ENCODE assay signal across 9 mouse cellular contexts in the genomic region with DNA sequence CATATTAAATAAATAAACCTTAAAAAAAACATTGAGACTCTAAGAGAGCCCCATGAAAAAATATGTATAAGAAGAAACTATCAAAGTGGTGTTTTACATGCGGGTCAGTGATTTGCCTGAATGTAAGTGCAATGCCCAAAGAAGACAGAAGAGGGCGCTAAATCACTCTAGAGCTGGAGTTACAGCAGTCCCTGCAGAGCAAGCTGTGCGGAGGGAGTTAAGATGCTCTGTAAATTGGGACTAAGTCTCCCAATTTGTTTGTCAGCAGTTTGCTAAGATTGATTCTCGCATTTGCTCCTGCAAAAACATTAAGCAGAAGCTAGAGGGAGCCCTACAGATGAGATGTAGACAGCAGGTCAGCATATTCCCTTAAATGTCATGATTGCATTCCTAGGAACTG. TPM values are rescaled to one million over a fixed set of nuclear protein-coding genes. Genes with fewer than 3 reads are reported as not detected.
DNase-seq lines count a peak whose midpoint lies in the region; ATAC-seq and TF ChIP-seq lines count a peak whose summit lies in the region.
"Had no signal": no experiment of that assay in that cellular context is flagged by ENCODE, and none has a peak within 500 bp of the region (broad histone marks: within the 10 kb centered on the region; RNA-seq: fewer than 3 reads in every experiment).

No protein-coding gene starts in this region.

- H3K4me1 ChIP-seq in kidney, adult 2 months (ENCODE audit: control insufficient read depth, insufficient read depth, low read length) = peaks cover 3% of the 10 kb centered on the region; the same call in 1 of the 2 replicates
- peaks cover 6% of the 10 kb centered on the region; the same call in 1 of the 2 replicates for H3K4me1 ChIP-seq in kidney, embryonic 16.5 days (ENCODE audit: insufficient read depth, low read length)
- peaks cover 0 to 12% of the 10 kb centered on the region in 2 experiments; a peak in 2 of 4 replicates for H3K4me1 ChIP-seq in liver, embryonic 14.5 days (replicated peaks; ENCODE audit: control insufficient read depth in 2 of 2, insufficient read depth in 2 of 2, low read length in 1 of 2)
- H3K4me1 ChIP-seq in forebrain, embryonic 12.5 days = peaks cover 6% of the 10 kb centered on the region

- no peaks in the 10 kb centered on the region for H3K27me3 ChIP-seq in kidney, adult 2 months (replicated peaks; ENCODE audit: control insufficient read depth, insufficient read depth, low read length)
- H3K27me3 ChIP-seq in kidney, embryonic 16.5 days (ENCODE audit: insufficient read depth, low read length) = no peaks in the 10 kb centered on the region
- no peaks in the 10 kb centered on the region for H3K27me3 ChIP-seq in liver, embryonic 14.5 days (ENCODE audit: control insufficient read depth, insufficient read depth, low read length)
- no peaks in the 10 kb centered on the region for H3K27me3 ChIP-seq in splenic B cell, adult 2 months (ENCODE audit: control insufficient read depth, insufficient read depth, low read length, poor library complexity, severe bottlenecking)
- 0 out of 2 replicates have a peak, but pooled peaks cover 5% of the 10 kb centered on the region for H3K27me3 ChIP-seq in forebrain, embryonic 12.5 days

- no peak for TF ChIP-seq POLR2A in kidney, adult 2 months (IDR thresholded peaks at IDR 0.05; ENCODE audit: low read depth, low read length)

- ATAC-seq in kidney, embryonic 16.5 days (ENCODE audit: low FRiP score, low TSS enrichment) = no peak
- no peak for ATAC-seq in liver, embryonic 14.5 days (ENCODE audit: insufficient read depth)
- no peak for ATAC-seq in forebrain, embryonic 12.5 days (ENCODE audit: low FRiP score)

- no peak overlapping the region for H3K4me2 ChIP-seq in kidney, embryonic 16.5 days (replicated peaks; ENCODE audit: low read depth, low read length)
- H3K4me2 ChIP-seq in liver, embryonic 14.5 days (ENCODE audit: low read depth) = no peak overlapping the region
- H3K4me2 ChIP-seq in forebrain, embryonic 12.5 days = no peak overlapping the region

- WGBS in kidney, adult 2 months = 74% methylated on average over 4 of the region's 4 CpGs
- 79% methylated on average over 4 of the region's 4 CpGs for WGBS in kidney, embryonic 16.5 days
- WGBS in liver, embryonic 14.5 days (ENCODE audit: insufficient replicate concordance) = 62% methylated on average over 4 of the region's 4 CpGs
- WGBS in forebrain, embryonic 12.5 days = 73% methylated on average over 4 of the region's 4 CpGs

- H3K4me3 ChIP-seq in kidney, adult 2 months (ENCODE audit: insufficient read depth, low read depth, low read length) = no peak overlapping the region
- no peak overlapping the region for H3K4me3 ChIP-seq in kidney, embryonic 16.5 days (ENCODE audit: low read length)
- no peak overlapping the region for H3K4me3 ChIP-seq in liver, embryonic 14.5 days (ENCODE audit: insufficient read depth in 1 of 2, low read depth in 2 of 2, low read length in 2 of 2)
- H3K4me3 ChIP-seq in forebrain, embryonic 12.5 days (replicated peaks) = no peak overlapping the region
- H3K4me3 ChIP-seq: myocyte had no signal

- no peaks in the 10 kb centered on the region for H3K36me3 ChIP-seq in kidney, adult 2 months (ENCODE audit: control insufficient read depth, insufficient read depth, low read length)
- H3K36me3 ChIP-seq in kidney, embryonic 16.5 days (ENCODE audit: insufficient read depth, low read length) = no peaks in the 10 kb centered on the region
- no peaks in the 10 kb centered on the region for H3K36me3 ChIP-seq in liver, embryonic 14.5 days (replicated peaks; ENCODE audit: control insufficient read depth, insufficient read depth, low read depth)
- H3K36me3 ChIP-seq in splenic B cell, adult 2 months (ENCODE audit: control insufficient read depth, insufficient read depth, low read length, poor library complexity, severe bottlenecking) = no peaks in the 10 kb centered on the region
- no peaks in the 10 kb centered on the region for H3K36me3 ChIP-seq in forebrain, embryonic 12.5 days (replicated peaks)

- DNase-seq in kidney, adult 2 months = peak; percentile 79
- peak; percentile 70 for DNase-seq in MEL-GATA-1-ER (ENCODE audit: extremely low read depth, low read depth)
- peak; percentile 60 for DNase-seq in c-Kit-positive CD71-positive TER-119-positive erythroid progenitor cells, embryonic 14.5 days (ENCODE audit: low spot score)
- DNase-seq in liver, embryonic 14.5 days (ENCODE audit: low read depth in 3 of 3, low spot score in 3 of 3) = peak; percentile 10 to 27 (median 26)
- DNase-seq in splenic B cell, adult 2 months (ENCODE audit: low read depth, low spot score) = peak; percentile 78
- DNase-seq in frontal cortex, postnatal 10 days (ENCODE audit: low spot score in 2 of 2) = no peak

- no peak for TF ChIP-seq EP300 in liver, embryonic 14.5 days (IDR thresholded peaks at IDR 0.05; ENCODE audit: low read depth)

- H3K9ac ChIP-seq in kidney, embryonic 16.5 days (replicated peaks; ENCODE audit: low read length) = no peak overlapping the region
- H3K9ac ChIP-seq in liver, embryonic 14.5 days (replicated peaks) = no peak overlapping the region
- H3K9ac ChIP-seq in forebrain, embryonic 12.5 days = no peak overlapping the region

- TF ChIP-seq CTCF in kidney, adult 2 months (conservative IDR thresholded peaks at IDR 0.05; ENCODE audit: insufficient read depth, insufficient read length, low read depth, low read length) = peak; percentile 60
- peak; percentile 66 for TF ChIP-seq CTCF in liver, embryonic 14.5 days (IDR thresholded peaks at IDR 0.05; ENCODE audit: low read depth)

- H3K27ac ChIP-seq in kidney, adult 2 months (ENCODE audit: insufficient read depth, low read depth, low read length) = no peak overlapping the region
- no peak overlapping the region for H3K27ac ChIP-seq in kidney, embryonic 16.5 days (ENCODE audit: low read length)
- no peak overlapping the region for H3K27ac ChIP-seq in liver, embryonic 14.5 days
- no peak overlapping the region for H3K27ac ChIP-seq in forebrain, embryonic 12.5 days

- H3K9me3 ChIP-seq in kidney, embryonic 16.5 days (ENCODE audit: low read length) = peaks cover 10% of the 10 kb centered on the region; the same call in 1 of the 2 replicates
- H3K9me3 ChIP-seq in liver, embryonic 14.5 days (ENCODE audit: control insufficient read depth, low read length) = no peaks in the 10 kb centered on the region; the same call in 1 of the 2 replicates
- H3K9me3 ChIP-seq in forebrain, embryonic 12.5 days = no peaks in the 10 kb centered on the region

RNA-seq across cellular contexts. Expression of gene Slc47a2, which starts 37.3 kb away (rescaled TPM):
- 0.11 and 1.5 TPM in 2 replicates for polyA plus RNA-seq in kidney, adult 2 months (2012; rRNA removed)
- polyA plus RNA-seq in kidney, embryonic 16.5 days (2015; fragmentation: Nextera tagmentation; extraction: Ambion mirVana) = 0.10 TPM in 1 of 2 replicates, not detected in the other
- 0.12 and 0.21 TPM in 2 replicates for polyA plus RNA-seq in liver, embryonic 14.5 days (2012; rRNA removed)
- polyA plus RNA-seq in liver, embryonic 14.5 days (2014; fragmentation: Nextera tagmentation; extraction: Ambion mirVana) = 0.10 TPM in 1 of 2 replicates, not detected in the other
- polyA plus RNA-seq in forebrain, embryonic 12.5 days (2016; fragmentation: Nextera tagmentation; extraction: Ambion mirVana) = not detected in 2 replicates

RNA-seq across cellular contexts. Expression of gene Aldh3a2, which starts 38.1 kb away (rescaled TPM):
- polyA plus RNA-seq in kidney, adult 2 months (2012; rRNA removed) = 106 and 112 TPM in 2 replicates
- 40.7 and 42.1 TPM in 2 replicates for polyA plus RNA-seq in kidney, embryonic 16.5 days (2015; fragmentation: Nextera tagmentation; extraction: Ambion mirVana)
- 19.0 and 22.9 TPM in 2 replicates for polyA plus RNA-seq in liver, embryonic 14.5 days (2012; rRNA removed)
- polyA plus RNA-seq in liver, embryonic 14.5 days (2014; fragmentation: Nextera tagmentation; extraction: Ambion mirVana) = 28.0 and 30.2 TPM in 2 replicates
- polyA plus RNA-seq in forebrain, embryonic 12.5 days (2016; fragmentation: Nextera tagmentation; extraction: Ambion mirVana) = 22.0 and 22.9 TPM in 2 replicates

Comparison
In these comparisons a context has a peak if more than half of its experiments do, and no peak if none do; other contexts are left out.
1. DNase-seq: peak in kidney, adult 2 months (single experiment), MEL-GATA-1-ER (single experiment), c-Kit-positive CD71-positive TER-119-positive erythroid progenitor cells, embryonic 14.5 days (single experiment), liver, embryonic 14.5 days (3 of 3) and splenic B cell, adult 2 months (single experiment); none in frontal cortex, postnatal 10 days (0 of 2).